Mouse (Mus musculus) kidney, postnatal 4 days (tissue): ENCODE results near the gene Il31.
A peak's percentile ranks its signal among the peaks of the same experiment; 100 is the strongest.
"Not testable (repeated sequence)": the region's sequence is repeated elsewhere in the genome, so short reads cannot be mapped to it uniquely, and the experiment has no call there.

ENCODE experiments used
- DNase-seq, 2 experiments: peaks; one replicate each; pipeline ENCODE4 v3.0.0; 2021; ENCODE audit warnings: mixed read lengths in 2 of 2

The Il31 gene

DNA sequence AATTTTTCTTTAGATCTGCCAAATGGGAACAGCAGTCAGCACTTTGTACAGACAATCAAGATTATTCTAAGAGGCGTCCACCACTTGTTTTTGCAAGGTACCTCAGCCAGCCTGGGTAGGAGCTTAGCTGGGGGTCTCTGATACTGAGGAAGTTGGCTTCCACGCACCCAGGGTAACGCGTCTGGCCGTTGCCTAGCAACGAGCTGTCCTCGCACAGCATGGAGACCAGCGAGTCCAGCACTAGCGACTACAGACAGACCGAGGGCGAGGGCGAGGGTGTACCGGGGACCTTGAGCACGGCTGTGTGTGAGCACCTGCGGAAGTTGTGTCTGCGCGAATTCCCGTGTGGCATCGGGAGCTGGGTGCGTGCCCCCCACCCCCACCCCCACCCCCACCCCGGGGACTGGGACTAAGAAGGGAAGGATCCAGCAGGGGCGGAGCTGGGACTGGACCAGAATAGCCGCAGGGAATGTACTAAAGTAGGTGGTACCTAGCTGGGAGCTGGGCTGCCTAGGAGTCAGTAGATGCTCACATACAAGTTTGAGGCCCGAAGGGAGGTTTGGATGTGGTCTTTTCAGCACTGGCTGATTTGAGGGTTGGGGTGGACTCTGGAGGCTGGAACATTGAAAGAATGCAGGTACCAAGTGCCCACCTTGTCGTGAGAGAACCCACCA is at the start of gene Il31, which contains the start of gene Lrrc43:
Gene Il31, minus strand, starts transcription at position 378 of the 674 bp plus-strand sequence.
Gene Lrrc43, plus strand, starts transcription at position 194 of the 674 bp plus-strand sequence.
- DNase-seq, result peak in 1 of 2 experiments; percentile 34

DNA sequence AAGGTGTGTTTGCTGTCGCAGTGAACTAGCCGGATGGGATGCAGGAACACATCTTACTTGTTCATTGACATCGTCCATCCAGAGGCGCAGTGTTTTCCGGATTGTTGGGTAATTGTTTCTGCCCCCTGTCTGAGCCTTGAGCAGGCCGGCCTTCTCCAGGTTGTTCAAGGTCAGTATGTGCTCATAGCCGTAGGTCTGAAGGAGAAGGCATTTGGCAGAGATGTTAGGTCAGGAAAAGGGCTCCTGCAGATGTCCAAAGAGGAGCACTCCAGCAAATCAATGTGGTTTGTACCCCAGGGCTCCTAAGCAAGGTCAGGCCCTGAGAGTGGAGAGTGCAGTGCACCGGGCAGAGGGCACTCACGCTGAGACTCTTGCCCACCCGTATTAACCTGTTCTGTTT is 44.5 kb upstream of the Il31 start:
- DNase-seq, result peak in 1 of 2 experiments; percentile 0

DNA sequence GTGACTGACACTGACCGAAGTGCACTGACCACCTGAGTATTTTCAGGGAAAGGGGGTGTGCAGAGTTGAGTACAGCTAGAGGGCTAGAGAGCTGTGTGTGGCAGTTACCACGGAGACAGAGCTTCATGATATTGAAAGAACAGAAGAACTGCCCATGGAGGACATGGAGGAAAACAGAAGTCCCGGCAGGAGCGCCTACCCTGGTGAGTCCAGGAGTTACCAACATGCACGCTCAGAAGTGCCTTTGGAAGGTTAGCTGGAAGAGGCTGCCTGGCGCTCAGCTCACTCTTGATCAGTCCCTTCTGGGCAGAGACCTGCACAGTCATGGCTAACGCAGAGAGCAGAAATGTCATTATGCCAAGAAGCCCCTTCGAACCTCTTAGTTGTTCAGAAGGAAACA is 40.8 kb upstream of the Il31 start:
- DNase-seq, result peak in 1 of 2 experiments; percentile 0

DNA sequence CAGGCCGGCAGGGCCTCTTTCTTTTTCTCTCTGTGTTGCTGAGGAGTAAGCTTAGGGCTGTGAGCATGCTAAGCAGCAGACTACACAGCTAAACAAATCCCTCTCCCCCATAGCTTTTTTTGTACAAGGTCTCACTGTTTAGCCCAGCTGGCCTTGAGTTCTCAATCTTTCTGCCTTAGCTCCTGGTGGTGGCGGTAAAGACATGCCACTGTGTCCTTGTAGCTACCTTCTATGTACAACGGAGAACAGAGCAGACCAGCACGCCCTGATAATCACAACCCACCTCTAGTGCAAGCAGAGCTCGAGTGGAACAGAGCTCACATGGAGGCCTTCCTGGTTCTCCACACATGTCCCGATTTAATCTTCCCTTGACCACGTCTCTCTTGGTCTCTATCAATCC is 39.4 kb upstream of the Il31 start:
- peak in 1 of 2 experiments; percentile 0 for DNase-seq

DNA sequence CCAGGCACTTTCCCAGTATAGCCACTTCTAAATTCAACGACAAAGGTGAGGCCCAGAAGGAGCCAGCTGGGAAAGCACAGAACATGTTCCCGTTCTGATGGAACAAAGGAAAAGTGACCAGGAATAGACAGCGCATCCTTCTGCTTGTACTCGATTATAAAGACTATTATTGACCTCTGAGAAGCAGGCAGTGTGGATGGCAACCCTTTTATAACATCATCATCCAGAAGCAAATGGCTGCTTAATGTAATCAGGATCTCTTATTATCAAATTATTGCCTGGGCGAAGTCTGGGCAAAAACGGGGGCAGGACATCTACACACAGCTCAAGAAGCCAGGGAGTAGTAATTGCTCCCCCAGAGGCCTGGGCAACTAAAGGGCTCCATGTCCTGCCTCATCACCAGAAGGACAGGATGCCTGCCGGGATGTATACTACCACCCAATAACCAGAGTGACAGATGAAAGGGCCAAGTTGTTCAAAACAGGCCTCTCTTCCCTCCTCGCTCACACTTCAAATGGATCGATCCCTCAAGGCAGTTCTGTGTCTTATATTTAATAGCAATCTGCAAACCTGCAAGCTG is 36.7 kb upstream of the Il31 start:
- peak in 1 of 2 experiments; percentile 0 for DNase-seq

DNA sequence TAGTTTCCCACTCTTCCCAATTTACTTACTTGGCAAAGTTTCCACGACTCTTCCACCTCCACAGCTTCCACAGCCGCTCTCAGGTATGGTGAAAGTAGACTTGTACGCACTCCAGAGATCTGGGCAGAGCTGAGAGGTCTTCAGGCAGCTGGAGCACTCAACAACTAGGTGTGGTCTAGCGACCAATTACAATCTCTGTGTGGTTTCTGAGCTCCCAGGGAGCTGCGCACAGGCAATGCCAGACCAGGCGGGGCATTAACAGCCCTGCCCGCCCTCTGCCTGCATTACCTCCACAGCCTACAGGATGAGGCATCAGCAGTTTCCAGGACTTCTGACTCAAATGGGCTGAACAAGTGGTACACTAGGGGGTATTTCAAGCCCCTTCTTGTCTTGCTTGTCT is 36.0 kb upstream of the Il31 start, which contains the start of gene Gm49027:
Gene Gm49027, minus strand, starts transcription at position 208 of the 400 bp plus-strand sequence.
- peak in 1 of 2 experiments; percentile 0 for DNase-seq

DNA sequence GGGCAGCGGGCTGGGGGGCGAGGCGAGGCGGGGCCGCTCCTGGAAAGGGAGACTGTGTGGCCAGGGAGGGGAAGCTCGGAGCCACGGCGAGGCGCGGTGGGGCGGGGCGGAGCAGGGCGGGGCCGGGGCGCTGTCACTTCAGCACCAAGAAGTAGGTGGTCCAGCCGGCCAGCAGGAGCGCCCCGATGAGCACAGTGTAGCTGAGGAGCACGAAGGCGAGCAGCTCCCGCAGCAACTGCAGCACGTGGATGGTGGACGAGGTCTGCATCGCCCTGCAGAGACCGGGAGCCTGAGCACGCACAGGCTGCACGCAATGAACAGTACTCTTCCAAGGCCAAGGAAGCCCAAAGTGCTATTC is 35.1 kb upstream of the Il31 start:
- DNase-seq, result peak; percentile 93 to 95

DNA sequence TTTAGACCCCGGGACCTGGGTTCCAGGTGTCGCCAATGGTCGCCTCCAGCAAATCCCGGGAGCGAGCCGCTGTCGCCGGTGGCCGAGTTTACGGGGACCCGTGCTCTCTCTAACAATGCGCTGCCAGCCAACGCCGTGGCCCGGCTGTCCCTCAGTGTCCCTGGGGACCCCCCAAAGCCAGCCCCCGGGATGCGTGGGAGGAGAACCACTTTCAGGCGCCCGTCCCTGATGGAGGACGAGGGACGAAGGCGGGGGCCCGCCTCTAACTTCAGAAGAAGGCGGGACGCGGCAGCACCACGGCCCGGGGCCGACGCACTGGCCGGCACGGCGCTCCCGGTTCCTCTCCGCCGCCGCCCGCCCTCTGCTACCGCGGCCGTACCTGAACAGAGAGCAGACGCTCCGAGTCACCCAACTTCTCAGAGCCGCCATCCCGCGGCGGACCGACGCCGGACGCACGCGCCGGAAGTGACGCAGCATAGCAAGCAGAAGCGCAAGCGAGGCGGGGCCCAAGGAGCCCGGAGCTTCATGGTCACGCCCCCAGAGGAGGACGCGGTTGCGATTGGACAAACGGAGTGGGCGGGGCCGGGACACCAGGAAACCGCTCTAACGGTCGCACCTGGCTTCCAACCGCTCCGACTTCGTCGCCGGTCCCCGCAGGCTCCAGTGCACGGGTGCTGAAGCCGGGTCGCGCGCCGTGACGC is 34.6 kb upstream of the Il31 start, which contains the start of gene Diablo:
Gene Diablo, minus strand, starts transcription at position 485 of the 701 bp plus-strand sequence.
- DNase-seq, result peak; percentile 99 to 100

- DNase-seq, result no peak
Measured at GRCm38 (mm10) chr5:123522166-123522565, 32.9 kb upstream of the Il31 start.

- DNase-seq, result no peak
Measured at GRCm38 (mm10) chr5:123521621-123522020, 32.3 kb upstream of the Il31 start.

DNA sequence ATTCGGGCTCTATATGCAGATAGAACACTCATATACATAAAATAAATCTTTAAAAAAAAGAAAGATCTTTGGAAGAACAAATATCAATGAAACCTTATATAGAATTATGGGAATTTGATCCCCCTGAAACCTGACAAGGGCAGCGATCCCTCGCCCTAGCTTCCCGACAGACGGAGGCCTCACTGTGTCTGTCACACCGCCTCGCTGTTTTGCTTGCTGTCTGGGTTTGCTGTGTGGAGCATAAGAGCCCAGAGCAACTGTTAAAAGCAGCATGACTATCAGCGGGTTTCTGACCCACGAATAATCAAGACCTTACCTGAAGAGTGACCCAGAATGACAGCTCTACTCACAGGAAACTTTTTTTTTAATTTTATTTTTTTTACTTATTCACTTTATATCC is 31.4 kb upstream of the Il31 start:
- no peak for DNase-seq

DNA sequence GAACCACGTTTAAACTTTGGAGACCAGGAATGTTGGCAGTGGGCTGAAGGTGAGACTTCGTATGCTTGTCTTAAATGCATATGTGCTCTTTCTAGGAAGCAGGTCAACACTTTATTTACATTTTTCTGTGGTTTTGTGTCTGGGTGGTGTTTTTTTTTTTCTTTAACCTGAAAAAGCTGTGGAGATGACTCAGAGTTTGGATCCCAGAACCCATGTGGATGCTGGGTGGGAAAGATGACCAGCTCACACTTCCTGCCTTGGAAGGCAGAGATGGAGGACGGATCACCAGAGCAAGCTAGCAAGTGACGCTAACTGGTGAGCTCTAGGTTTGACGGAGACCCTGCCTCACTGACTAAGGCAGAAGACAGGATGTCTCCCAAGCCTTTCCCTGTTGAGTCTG is 25.6 kb upstream of the Il31 start:
- DNase-seq, result no peak

GRCm38 (mm10) chr5:123512102-123512501 is 22.8 kb upstream of the Il31 start:
- DNase-seq, result no peak

- not testable (repeated sequence) for DNase-seq
Measured at GRCm38 (mm10) chr5:123511426-123511825, 22.1 kb upstream of the Il31 start.

DNA sequence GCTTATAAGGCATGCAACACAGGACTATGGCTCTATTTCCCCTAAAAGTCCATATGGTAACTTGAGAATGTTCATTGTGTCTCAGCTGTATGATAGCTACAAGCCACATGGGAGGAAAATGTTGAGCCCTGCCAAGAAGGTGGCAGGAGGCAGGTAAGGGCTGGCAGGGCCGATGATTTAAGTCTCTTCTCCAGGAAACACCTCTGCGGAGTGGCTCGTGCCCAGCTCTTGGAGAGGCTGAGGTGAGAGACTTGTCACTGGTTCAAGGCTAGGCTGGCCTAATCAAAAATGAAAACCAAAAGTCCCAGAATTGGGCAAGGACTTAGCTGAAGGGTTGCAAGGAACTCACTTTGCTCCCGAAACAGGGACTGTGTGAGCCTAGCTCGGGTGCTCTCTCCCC is 20.9 kb upstream of the Il31 start, which contains the start of gene B3gnt4:
Gene B3gnt4, plus strand, starts transcription at position 301 of the 400 bp plus-strand sequence.
- no peak for DNase-seq

GRCm38 (mm10) chr5:123508921-123509320 is 19.6 kb upstream of the Il31 start:
- no peak for DNase-seq

DNA sequence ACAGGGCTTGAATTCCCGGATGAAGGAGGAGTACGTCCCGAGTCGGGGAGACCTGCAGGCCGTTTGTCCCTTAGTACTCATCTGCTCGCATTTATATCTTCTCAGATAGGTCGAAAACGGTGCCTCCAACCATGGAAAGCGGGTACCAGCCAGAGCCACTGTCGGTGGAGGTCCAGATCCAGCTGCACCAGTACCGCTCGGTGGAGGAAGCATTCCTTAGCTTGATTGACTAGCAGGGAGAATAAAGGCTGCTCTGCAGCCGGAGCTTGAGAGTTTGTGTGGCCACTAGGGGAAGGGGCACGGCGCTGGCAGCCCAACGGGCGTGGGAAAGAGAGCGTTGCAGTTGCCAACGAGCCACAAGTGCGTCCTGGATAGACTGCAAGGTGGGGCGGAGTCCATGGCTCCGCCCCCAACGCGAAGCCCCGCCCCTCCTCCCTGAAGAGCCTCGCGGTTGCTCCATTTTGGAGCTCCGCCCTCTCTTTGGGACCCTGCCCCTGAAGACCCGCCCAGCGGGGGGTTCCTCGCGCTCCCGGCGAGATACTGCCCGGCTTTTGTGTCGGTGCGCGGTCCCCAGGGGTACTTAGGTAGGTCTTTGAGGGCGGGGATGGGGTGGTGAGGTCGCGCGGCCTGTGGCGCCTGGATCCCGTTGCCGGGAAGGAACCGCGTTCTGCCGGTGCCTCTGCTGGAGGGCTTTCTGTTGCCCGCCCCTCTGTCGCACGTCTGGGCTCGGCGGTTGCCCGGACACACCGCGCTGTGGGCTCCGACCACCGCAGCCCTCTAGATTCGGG is 18.8 kb upstream of the Il31 start:
- peak; percentile 92 to 93 for DNase-seq

DNA sequence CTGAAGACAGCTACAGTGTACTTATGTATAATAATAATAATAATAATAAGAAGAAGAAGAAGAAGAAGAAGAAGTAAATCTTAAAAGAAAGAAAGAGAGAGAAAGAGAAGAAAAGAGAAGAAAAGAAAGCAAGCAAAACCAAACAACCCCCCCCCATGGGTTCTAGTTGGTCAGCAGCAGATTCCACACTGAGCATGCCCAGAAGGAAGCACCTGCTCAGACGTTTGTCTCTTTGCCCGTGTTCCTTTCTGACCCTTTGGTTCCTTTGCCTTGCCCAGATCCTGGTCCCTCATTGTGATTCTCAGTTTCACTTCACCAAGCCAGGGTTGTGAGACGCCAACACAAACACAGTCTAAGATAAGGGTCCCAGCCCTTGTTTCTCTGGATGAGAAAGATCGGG is 12.7 kb upstream of the Il31 start:
- DNase-seq, result no peak

DNA sequence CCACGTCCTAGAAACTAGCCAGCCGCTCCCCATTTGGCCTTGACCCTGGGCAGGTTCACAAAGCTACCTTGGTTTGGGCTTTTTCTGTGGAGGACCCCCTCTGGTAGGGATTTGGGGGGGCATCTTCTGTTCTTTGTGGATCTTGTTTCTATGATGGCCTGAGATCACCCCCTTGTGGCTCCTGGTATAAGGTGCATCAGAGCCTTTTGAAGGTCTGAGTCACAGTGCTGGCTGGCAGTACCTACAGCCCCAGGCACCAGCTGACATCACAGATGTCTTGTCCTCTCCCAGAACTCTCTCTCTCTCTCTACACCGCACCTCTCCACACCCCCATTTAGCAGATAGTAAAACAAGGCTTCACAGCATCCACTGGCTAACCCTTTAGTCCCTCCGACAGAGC is 10.4 kb upstream of the Il31 start:
- DNase-seq, result peak; percentile 30 to 50

DNA sequence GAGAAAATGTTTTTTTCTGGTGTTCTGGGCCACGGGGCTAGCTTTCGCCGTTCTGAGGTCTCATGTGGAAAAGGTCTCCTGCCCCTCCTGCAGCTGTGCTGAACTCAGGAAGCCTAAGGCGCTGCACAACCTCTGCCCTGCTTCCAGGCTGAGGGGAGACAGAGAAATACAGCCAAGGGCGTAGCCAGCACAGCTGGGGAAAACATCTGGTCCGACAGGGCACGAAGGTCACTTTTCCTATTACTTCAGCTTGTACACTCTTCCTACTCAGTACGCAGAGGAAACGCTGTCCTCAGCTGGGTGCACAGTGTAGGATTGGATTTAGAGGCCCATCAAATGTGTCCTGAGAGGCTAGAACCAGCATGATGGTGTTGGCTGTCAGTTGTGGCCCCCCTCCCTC is 646 bp upstream of the Il31 start:
- DNase-seq, result no peak

DNA sequence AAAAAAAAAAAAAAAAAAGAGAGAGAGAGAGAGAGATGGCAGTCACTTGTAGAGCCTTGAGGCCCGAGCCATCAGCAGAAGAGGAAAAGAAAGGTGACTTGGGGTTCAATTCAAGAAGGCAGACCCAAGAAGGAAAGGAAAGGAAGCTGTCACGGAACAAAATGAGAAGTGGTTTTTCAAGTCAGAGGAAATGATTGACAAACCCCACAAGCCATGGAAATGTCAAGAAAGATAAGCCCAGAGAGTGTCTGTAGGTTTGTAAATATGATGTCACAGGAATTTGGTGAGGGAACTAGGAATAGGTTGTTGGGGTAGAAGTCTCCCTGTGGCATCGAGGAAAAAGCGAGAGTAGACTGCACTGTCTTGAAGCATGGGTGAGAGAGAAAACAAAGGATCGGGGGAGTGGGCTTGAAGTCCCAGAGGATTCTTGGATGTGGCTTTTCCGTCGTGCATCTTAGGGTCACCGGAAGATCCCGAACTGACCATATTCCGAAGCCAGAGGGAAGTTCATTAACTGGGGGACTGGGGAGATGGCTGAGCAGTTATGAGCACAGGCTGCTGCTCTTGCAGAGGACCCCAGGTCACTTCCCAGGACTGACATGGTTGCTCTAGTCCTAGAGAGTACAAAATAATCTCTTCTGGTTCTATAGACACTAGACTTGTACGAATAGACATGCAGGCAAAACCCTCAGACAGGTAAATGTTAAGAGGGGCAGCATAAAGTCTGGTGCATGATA is 1.5 kb downstream of the Il31 start:
- no peak for DNase-seq

DNA sequence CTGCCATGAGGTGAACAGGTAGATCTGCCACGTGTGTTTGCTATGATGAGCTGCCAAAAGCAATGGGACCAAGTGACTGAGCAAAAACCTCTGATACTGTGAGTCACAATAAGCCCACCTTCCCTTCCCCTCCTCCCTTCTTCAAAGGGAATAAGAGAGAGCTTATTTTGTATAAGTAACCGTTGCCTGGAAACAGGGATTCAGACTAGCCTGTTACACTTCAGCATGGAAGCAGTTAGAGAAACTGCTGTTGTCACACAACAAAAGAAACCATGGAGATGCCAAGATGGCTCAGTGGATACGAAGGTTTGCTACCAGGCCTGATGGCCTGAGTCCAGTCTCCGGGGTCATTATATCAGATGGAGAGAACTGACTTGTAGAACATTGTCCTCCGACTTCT is 15.5 kb downstream of the Il31 start:
- DNase-seq, result no peak
